Mouse (Mus musculus): ENCODE results near the gene Pmf1. TPM values are rescaled to one million over a fixed set of nuclear protein-coding genes. Genes with fewer than 3 reads are reported as not detected.
A peak's percentile ranks its signal among the peaks of the same experiment; 100 is the strongest.

Gene Pmf1
- total and polyA plus RNA-seq, 2 experiments from 2014 or later: 39.4 to 47.2 TPM

DNA sequence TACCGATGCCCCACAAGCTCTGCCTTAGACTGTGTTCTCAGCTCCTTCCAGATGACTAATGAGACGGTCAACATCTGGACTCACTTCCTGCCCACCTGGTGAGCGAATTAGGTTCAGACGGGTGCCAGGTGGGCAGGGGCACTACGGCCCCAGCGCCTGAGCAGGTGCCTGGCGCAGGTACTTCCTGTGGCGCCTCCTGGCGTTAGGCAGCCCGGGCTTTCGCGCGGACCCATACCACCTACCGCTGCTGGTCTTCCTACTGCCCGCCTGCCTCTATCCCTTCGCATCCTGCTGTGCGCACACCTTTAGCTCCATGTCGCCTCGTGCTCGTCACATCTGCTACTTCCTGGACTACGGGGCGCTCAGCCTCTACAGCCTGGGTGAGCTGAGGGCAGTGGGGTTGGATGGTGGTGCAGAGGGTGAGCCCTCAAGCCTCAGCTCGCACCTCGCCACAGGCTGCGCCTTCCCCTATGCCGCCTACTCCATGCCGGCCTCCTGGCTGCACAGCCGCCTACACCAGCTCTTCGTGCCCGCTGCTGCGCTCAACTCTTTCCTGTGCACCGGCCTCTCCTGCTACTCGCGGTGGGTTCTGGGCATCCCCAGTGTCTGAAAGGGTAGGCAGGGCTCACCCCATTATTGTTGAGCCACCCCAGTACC lies 44.3 kb downstream of the Pmf1 start:
- WGBS: 42% methylated on average over 34 of the region's 34 CpGs
- H3K27me3 ChIP-seq (ENCODE audit: insufficient read depth, low read length): no peaks in the 10 kb centered on the region
- no peak for TF ChIP-seq CTCF (IDR thresholded peaks at IDR 0.05; ENCODE audit: low read depth)

DNA sequence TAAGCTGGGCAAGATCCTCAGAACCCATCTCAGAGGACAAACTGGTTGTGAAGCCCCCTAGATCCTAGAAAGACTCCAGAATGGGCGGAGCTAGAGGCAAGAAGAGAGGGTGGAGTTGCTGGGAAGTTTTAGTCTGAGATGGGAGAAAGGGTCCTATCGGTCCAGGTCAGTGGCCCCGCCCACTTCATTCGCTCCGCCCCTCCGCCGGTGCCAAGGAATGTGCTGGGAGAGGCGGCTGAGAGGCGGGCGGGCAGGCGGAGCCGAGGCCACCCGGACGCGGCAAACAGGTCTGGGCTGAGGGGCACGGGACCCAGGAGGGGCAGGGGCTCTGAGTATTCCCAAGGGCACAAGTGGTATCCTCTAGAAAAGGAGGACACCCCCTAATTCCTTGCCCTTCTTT lies 45.8 kb downstream of the Pmf1 start, which contains the start of gene Paqr6:
TSS of gene Paqr6 (plus strand) at position 248 of the 400 bp plus-strand sequence.
- 2% methylated on average over 16 of the region's 16 CpGs for WGBS
- Histone ChIP-seq H3K4me3 (ENCODE audit: low read length) (no peak within 1 kb of the TSS), H3K4me2 (ENCODE audit: low read depth, low read length) (peak within 1 kb of the TSS; percentile 19; the same call in 1 of the 2 replicates), H3K27ac (peak within 1 kb of the TSS; percentile 59), H3K36me3 (ENCODE audit: insufficient read depth, low read length) (peaks cover 27% of the 10 kb centered on the region), H3K9me3 (ENCODE audit: low read length) (no peaks in the 10 kb centered on the region), H3K9ac (replicated peaks; ENCODE audit: low read length) (no peak within 1 kb of the TSS), H3K27me3 (ENCODE audit: insufficient read depth, low read length) (no peaks in the 10 kb centered on the region), H3K4me1 (ENCODE audit: insufficient read depth, low read length) (no peaks in the 10 kb centered on the region)
- TF ChIP-seq CTCF (IDR thresholded peaks at IDR 0.05; ENCODE audit: low read depth): no peak
- DNase-seq (ENCODE audit: low spot score) (peak; percentile 27), ATAC-seq (peak; percentile 17; the same call in 1 of the 2 replicates)

More for the DNA sequence above, 44.3 kb downstream of the Pmf1 start:
- ATAC-seq (no peak), DNase-seq (ENCODE audit: low spot score) (no peak)
- Histone ChIP-seq H3K4me2 (ENCODE audit: low read depth, low read length) (no peak overlapping the region), H3K4me1 (ENCODE audit: insufficient read depth, low read length) (no peaks in the 10 kb centered on the region), H3K4me3 (ENCODE audit: low read length) (no peak overlapping the region), H3K9ac (replicated peaks; ENCODE audit: low read length) (no peak overlapping the region), H3K27ac (no peak overlapping the region), H3K9me3 (ENCODE audit: low read length) (no peaks in the 10 kb centered on the region), H3K36me3 (ENCODE audit: insufficient read depth, low read length) (peaks cover 12% of the 10 kb centered on the region)

DNA sequence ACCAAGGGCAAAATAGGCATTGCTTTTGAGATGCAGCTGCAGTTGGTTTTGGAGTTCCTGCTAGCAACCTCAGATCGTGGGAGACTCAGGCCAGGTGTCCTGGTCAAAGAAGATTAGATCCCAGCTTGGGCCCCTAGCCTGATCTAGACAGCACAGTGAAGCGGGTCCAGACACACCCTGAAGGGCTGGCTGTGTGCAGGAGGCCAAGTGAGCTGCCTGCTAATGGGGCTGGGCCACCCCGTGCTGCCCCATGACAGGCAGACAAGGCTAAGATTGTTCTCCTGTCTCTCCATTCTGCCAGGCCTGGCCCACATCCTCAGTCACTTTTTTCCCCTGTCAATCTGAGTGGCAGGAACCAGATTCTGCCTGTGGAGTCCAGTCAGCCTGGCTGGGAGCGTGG lies 46.4 kb downstream of the Pmf1 start:
- Histone ChIP-seq H3K27ac (peak overlapping the region; percentile 59), H3K4me1 (ENCODE audit: insufficient read depth, low read length) (no peaks in the 10 kb centered on the region), H3K9me3 (ENCODE audit: low read length) (no peaks in the 10 kb centered on the region), H3K4me3 (ENCODE audit: low read length) (no peak overlapping the region), H3K27me3 (ENCODE audit: insufficient read depth, low read length) (no peaks in the 10 kb centered on the region), H3K36me3 (ENCODE audit: insufficient read depth, low read length) (peaks cover 33% of the 10 kb centered on the region), H3K9ac (replicated peaks; ENCODE audit: low read length) (no peak overlapping the region), H3K4me2 (ENCODE audit: low read depth, low read length) (no peak overlapping the region)
- ATAC-seq (peak; percentile 70), DNase-seq (ENCODE audit: low spot score) (peak; percentile 48)
- no peak for TF ChIP-seq CTCF (IDR thresholded peaks at IDR 0.05; ENCODE audit: low read depth)
- 32% methylated on average over 4 of the region's 4 CpGs for WGBS

DNA sequence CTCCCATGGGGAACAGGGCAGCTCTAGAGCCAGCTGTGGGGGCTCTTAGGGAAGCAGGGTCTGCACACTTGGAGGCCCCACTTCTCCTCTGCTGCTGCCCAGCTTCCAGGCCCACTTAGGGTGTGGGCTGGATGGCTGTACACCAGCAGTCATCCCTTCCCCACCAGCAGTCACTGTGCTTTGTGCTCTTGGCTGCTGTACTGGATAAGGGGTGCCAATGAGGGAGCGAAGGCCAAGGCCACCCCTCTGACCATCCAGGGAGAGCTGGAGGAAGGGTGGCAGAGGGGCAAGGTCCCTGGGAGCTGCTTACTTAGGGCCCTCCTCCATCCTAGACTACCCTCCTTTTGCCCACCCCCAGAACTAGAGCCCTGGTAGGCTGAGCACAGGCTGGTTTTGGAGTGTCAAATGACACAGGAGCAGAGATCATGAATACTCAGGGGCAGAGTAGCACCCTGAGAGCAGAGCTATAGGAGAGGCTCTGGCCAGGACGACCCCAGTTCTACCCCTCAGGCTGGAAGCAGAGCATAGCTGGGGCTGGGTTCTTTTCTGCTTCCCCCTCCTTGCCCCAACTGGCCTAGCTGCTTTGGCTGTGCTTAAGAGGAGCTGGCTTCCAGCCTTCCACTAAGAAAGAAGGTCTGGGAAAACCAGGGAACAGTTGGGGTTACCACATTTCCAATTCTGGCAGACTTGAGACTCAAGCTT lies 48.4 kb downstream of the Pmf1 start:
- WGBS: 83% methylated on average over 2 of the region's 2 CpGs
- Histone ChIP-seq H3K36me3 (ENCODE audit: insufficient read depth, low read length) (peaks cover 48% of the 10 kb centered on the region), H3K4me1 (ENCODE audit: insufficient read depth, low read length) (no peaks in the 10 kb centered on the region), H3K4me3 (ENCODE audit: low read length) (no peak overlapping the region), H3K27me3 (ENCODE audit: insufficient read depth, low read length) (no peaks in the 10 kb centered on the region), H3K4me2 (ENCODE audit: low read depth, low read length) (no peak overlapping the region), H3K9ac (replicated peaks; ENCODE audit: low read length) (no peak overlapping the region), H3K27ac (peak overlapping the region; percentile 68), H3K9me3 (ENCODE audit: low read length) (no peaks in the 10 kb centered on the region)
- no peak for TF ChIP-seq CTCF (IDR thresholded peaks at IDR 0.05; ENCODE audit: low read depth)
- DNase-seq (ENCODE audit: low spot score): peak; percentile 40
- peak; percentile 60 for ATAC-seq

DNA sequence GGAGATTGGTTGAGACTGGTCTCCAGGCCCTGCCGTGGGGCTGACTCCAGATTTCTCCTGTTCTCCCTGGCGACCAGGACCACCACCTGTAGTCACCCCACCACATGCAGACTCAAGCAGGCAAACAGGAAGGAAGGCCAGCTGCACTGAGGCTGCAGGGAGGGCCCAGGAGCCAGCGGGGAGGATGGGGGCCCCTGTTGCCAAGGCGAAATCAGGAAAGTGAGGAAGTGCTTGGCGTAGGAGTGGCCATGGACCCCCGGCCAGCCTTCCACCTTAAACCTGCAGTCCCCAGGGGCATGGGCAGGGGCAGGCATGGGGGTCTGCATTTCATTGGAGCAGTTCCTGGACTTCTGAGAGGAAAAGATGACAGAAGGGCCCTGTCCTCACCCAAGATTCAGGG lies 49.0 kb downstream of the Pmf1 start:
- peaks cover 54% of the 10 kb centered on the region for H3K36me3 ChIP-seq (ENCODE audit: insufficient read depth, low read length)
- H3K4me1 ChIP-seq (ENCODE audit: insufficient read depth, low read length): no peaks in the 10 kb centered on the region
- 77% methylated on average over 6 of the region's 6 CpGs for whole genome bisulfite sequencing
- peak overlapping the region; percentile 68; the same call in 1 of the 2 replicates for H3K27ac ChIP-seq
- H3K4me3 ChIP-seq (ENCODE audit: low read length): no peak overlapping the region
- no peaks in the 10 kb centered on the region for H3K27me3 ChIP-seq (ENCODE audit: insufficient read depth, low read length)
- TF ChIP-seq CTCF (IDR thresholded peaks at IDR 0.05; ENCODE audit: low read depth): no peak
- H3K4me2 ChIP-seq (ENCODE audit: low read depth, low read length): no peak overlapping the region
- H3K9me3 ChIP-seq (ENCODE audit: low read length): no peaks in the 10 kb centered on the region
- no peak for ATAC-seq
- H3K9ac ChIP-seq (replicated peaks; ENCODE audit: low read length): no peak overlapping the region
- no peak for DNase-seq (ENCODE audit: low spot score)

DNA sequence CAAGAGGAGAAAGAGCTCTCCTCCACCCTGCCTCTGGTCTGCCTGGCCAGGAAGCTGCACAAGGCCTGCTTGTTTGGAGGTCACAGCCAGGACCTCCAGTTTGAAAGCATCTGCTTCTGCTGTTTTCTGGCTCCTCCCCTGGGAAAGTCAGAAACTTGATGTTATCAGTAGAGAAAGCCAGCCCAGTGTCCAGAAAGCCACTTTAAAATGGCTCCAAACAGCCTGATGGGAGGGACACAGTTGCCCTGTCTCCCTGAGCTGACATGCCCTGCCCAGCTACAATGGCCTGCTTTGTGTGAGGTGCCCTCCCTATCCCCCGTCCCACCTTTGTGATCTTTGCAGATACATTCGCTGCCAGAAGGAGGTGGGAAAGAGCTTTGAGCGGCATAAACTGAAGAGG lies 50.1 kb downstream of the Pmf1 start:
- TF ChIP-seq CTCF (IDR thresholded peaks at IDR 0.05; ENCODE audit: low read depth): no peak
- 69% methylated on average over 3 of the region's 3 CpGs for WGBS
- no peak for ATAC-seq

DNA sequence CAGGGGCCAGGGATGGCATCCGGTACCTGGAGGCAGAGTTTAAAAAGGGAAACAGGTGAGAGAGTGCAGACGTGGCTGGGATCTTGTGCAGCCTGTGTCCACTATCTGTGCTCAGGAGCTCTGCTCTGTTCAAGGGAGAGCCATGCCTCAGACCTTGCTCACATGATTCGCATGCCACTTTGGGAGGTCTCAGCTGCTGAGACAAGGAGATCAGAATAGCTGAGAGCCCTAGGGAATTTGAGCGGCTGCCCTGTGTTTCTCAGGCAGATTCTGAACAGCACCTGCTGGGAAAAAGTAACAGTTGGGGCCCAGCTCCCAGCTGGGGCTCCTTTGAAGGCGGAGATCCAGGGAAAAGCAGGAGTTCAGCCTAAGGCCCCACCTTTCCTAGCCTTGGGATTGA lies 50.5 kb downstream of the Pmf1 start:
- Histone ChIP-seq H3K4me1 (ENCODE audit: insufficient read depth, low read length) (no peaks in the 10 kb centered on the region), H3K4me3 (ENCODE audit: low read length) (no peak overlapping the region), H3K27me3 (ENCODE audit: insufficient read depth, low read length) (no peaks in the 10 kb centered on the region), H3K9ac (replicated peaks; ENCODE audit: low read length) (0 out of 2 replicates have a peak overlapping the region, but pooled peaks have one; percentile 14), H3K9me3 (ENCODE audit: low read length) (no peaks in the 10 kb centered on the region), H3K36me3 (ENCODE audit: insufficient read depth, low read length) (peaks cover 70% of the 10 kb centered on the region), H3K27ac (no peak overlapping the region), H3K4me2 (ENCODE audit: low read depth, low read length) (no peak overlapping the region)
- WGBS: 55% methylated on average over 5 of the region's 5 CpGs
- ATAC-seq (no peak), DNase-seq (ENCODE audit: low spot score) (no peak)
- no peak for TF ChIP-seq CTCF (IDR thresholded peaks at IDR 0.05; ENCODE audit: low read depth)

More for the DNA sequence above, 50.1 kb downstream of the Pmf1 start:
- H3K9me3 ChIP-seq (ENCODE audit: low read length): no peaks in the 10 kb centered on the region
- no peaks in the 10 kb centered on the region for H3K4me1 ChIP-seq (ENCODE audit: insufficient read depth, low read length)
- H3K4me2 ChIP-seq (ENCODE audit: low read depth, low read length): no peak overlapping the region
- H3K27ac ChIP-seq: no peak overlapping the region
- no peak for DNase-seq (ENCODE audit: low spot score)
- no peak overlapping the region for H3K4me3 ChIP-seq (ENCODE audit: low read length)
- H3K27me3 ChIP-seq (ENCODE audit: insufficient read depth, low read length): no peaks in the 10 kb centered on the region
- peaks cover 66% of the 10 kb centered on the region for H3K36me3 ChIP-seq (ENCODE audit: insufficient read depth, low read length)
- no peak overlapping the region for H3K9ac ChIP-seq (replicated peaks; ENCODE audit: low read length)
